Mouse (Mus musculus) kidney, embryonic 16.5 days (tissue): Measurements from ENCODE around the gene Ces1e. TPM values are rescaled to one million over a fixed set of nuclear protein-coding genes. Genes with fewer than 3 reads are reported as not detected.
"Not testable (repeated sequence)": the region's sequence is repeated elsewhere in the genome, so short reads cannot be mapped to it uniquely, and the experiment has no call there.

ENCODE experiments used
- ATAC-seq: fragments of 200-750 bp; cut with Nextera tagmentation; 2 replicates; pipeline ENCODE4 v1.8.0; 2017; ENCODE audit warnings: moderate TSS enrichment; ENCODE audit not compliant: low FRiP score, low TSS enrichment
- H3K27ac ChIP-seq: fragments of 300-500 bp; sonication (generic); 2 replicates; pipeline ENCODE4 v1.5.1; 2014; ENCODE audit warnings: low read length
- H3K27me3 ChIP-seq: fragments of 300-500 bp; sonication (generic); 2 replicates; pipeline ENCODE4 v1.6.1; 2014; ENCODE audit warnings: low read length, control low read depth, mixed read lengths; ENCODE audit not compliant: insufficient read depth
- H3K36me3 ChIP-seq: fragments of 300-500 bp; sonication (generic); 2 replicates; pipeline ENCODE4 v1.6.1; 2014; ENCODE audit warnings: low read length, control low read depth, mixed read lengths; ENCODE audit not compliant: insufficient read depth
- H3K4me1 ChIP-seq: fragments of 300-500 bp; sonication (generic); 2 replicates; pipeline ENCODE4 v1.6.1; 2014; ENCODE audit warnings: low read length, control low read depth, mixed read lengths; ENCODE audit not compliant: insufficient read depth
- H3K4me2 ChIP-seq: fragments of 300-500 bp; sonication (generic); replicated peaks from 2 replicates; pipeline ENCODE4 v1.6.1; 2014; ENCODE audit warnings: low read depth, low read length
- H3K4me3 ChIP-seq: fragments of 300-500 bp; sonication (generic); 2 replicates; pipeline ENCODE4 v1.5.1; 2014; ENCODE audit warnings: mild to moderate bottlenecking, low read length
- H3K9ac ChIP-seq: fragments of 300-500 bp; sonication (generic); replicated peaks from 2 replicates; pipeline ENCODE4 v1.6.1; 2014; ENCODE audit warnings: low read length
- H3K9me3 ChIP-seq: fragments of 300-500 bp; sonication (generic); 2 replicates; pipeline ENCODE4 v1.6.1; 2016; ENCODE audit warnings: low read length, control low read depth
- WGBS: fragments of 180-500 bp; shearing (Covaris S2); extraction: QIAGEN DNeasy Blood & Tissue Kit; methylation state at CpG from one replicate; pipeline ENCODE4 v1.1.7; 2014; 5-methylcytosine and 5-hydroxymethylcytosine counted together
- polyA plus RNA-seq: library from polyadenylated mRNA; unstranded; fragments of >200 nt; fragmentation: Nextera tagmentation; extraction: Ambion mirVana; gene quantifications from 2 replicates; pipeline ENCODE4 v1.2.1, GENCODE M21; 2015

Ces1e gene
- polyA plus RNA-seq, 1 experiment from 2014 or later, result 0.51 TPM

GRCm38 (mm10) chr8:93234706-93235105 lies 5.3 kb upstream of the Ces1e start:
- H3K9me3 ChIP-seq, result no peaks in the 10 kb centered on the region
- no peak overlapping the region for H3K27ac ChIP-seq
- no peaks in the 10 kb centered on the region for H3K4me1 ChIP-seq
- no peak for ATAC-seq
- no peak overlapping the region for H3K9ac ChIP-seq
- no peak overlapping the region for H3K4me2 ChIP-seq
- H3K27me3 ChIP-seq, result no peaks in the 10 kb centered on the region
- no peak overlapping the region for H3K4me3 ChIP-seq
- WGBS, result 97% methylated on average over 1 of the region's 1 CpGs
- no peaks in the 10 kb centered on the region for H3K36me3 ChIP-seq

DNA sequence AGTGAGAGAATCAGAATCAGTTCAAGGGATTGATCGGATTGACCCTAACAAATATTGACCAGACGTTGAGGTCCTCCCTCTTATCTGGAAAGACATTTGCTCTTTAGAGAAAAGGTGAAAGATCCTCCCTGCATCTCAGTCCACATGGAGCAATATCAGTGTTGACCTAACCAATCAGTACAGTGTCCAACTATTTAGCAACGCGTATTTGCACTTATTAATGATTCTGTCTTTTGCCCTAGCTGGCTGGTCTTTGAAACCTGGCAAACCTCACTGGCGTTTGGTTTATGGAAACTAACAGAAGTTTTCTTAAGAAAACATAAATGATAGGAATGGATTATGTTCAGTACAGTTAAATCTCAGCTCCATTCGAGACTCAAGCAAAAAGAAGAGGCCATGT lies 4.6 kb upstream of the Ces1e start:
- H3K27me3 ChIP-seq, result no peaks in the 10 kb centered on the region
- H3K27ac ChIP-seq, result no peak overlapping the region
- H3K4me1 ChIP-seq, result no peaks in the 10 kb centered on the region
- H3K9ac ChIP-seq, result no peak overlapping the region
- no peaks in the 10 kb centered on the region for H3K9me3 ChIP-seq
- no peak for ATAC-seq
- WGBS, result 90% methylated on average over 6 of the region's 6 CpGs
- no peaks in the 10 kb centered on the region for H3K36me3 ChIP-seq
- H3K4me2 ChIP-seq, result no peak overlapping the region
- no peak overlapping the region for H3K4me3 ChIP-seq

DNA sequence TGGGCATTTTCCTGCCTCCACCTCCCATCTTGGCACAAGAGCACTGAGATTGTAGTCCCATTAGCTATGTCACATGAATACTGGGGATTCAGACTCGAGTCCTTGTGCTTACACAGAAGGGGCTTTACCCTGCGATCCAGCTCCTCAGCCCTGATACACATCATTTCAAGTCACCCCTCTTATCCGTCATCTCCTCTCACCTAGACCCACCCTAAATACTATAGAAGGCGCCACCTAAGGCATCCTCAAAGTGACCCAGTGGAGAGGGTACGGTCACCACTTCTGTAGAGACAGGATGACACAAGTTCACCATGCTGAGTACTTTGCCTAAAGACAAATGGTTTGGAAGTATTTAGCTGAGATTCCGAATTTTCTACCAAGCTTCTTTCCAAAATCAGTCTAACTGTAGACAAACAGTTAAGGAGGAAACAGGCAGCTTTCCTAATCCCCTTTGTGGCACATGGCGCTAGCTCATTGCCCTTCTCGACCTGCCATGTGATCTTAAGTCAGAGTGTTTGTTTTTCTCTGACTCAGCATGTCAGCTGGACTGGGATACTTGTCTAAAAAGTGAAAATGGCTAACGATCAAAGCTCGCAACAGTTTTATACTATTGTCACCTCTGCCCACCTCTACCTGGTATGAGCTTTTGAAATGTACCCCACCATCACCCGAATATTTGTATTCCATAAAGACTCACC lies 597 bp downstream of the Ces1e start:
- ATAC-seq, result no peak
- H3K4me3 ChIP-seq, result no peak overlapping the region
- no peaks in the 10 kb centered on the region for H3K36me3 ChIP-seq
- no peaks in the 10 kb centered on the region for H3K27me3 ChIP-seq
- H3K4me1 ChIP-seq, result no peaks in the 10 kb centered on the region
- no peak overlapping the region for H3K27ac ChIP-seq
- H3K4me2 ChIP-seq, result no peak overlapping the region
- WGBS, result 60% methylated on average over 11 of the region's 11 CpGs
- no peak overlapping the region for H3K9ac ChIP-seq
- H3K9me3 ChIP-seq, result no peaks in the 10 kb centered on the region

DNA sequence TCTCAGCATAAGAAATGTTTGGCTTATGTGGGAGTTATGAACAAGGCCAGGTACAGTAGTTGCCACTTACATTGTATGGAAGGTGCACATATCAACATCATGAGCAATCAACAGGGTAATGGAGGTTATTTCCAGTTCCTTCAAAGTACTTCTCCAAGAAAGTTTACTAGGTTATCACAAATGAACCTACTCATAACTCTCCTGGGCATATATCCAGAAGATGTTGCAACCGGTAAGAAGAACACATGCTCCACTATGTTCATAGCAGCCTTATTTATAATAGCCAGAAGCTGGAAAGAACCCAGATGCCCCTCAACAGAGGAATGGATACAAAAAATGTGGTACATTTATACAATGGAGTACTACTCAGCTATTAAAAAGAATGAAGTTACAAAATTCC lies 2.9 kb downstream of the Ces1e start:
- not testable (repeated sequence) for ATAC-seq, H3K9me3 ChIP-seq, H3K4me2 ChIP-seq

GRCm38 (mm10) chr8:93221896-93222295 lies 7.5 kb downstream of the Ces1e start:
- no peaks in the 10 kb centered on the region for H3K27me3 ChIP-seq
- no peak overlapping the region for H3K27ac ChIP-seq
- H3K4me3 ChIP-seq, result no peak overlapping the region
- no peaks in the 10 kb centered on the region for H3K36me3 ChIP-seq
- H3K4me1 ChIP-seq, result no peaks in the 10 kb centered on the region
- no peak overlapping the region for H3K4me2 ChIP-seq
- 79% methylated on average over 3 of the region's 3 CpGs for WGBS
- H3K9ac ChIP-seq, result no peak overlapping the region
- no peak for ATAC-seq
- no peaks in the 10 kb centered on the region for H3K9me3 ChIP-seq

More for the DNA sequence above, 2.9 kb downstream of the Ces1e start:
- not testable (repeated sequence) for H3K4me3 ChIP-seq, H3K4me1 ChIP-seq, H3K9ac ChIP-seq, H3K36me3 ChIP-seq, H3K27me3 ChIP-seq, H3K27ac ChIP-seq
- 90% methylated on average over 1 of the region's 1 CpGs for WGBS

DNA sequence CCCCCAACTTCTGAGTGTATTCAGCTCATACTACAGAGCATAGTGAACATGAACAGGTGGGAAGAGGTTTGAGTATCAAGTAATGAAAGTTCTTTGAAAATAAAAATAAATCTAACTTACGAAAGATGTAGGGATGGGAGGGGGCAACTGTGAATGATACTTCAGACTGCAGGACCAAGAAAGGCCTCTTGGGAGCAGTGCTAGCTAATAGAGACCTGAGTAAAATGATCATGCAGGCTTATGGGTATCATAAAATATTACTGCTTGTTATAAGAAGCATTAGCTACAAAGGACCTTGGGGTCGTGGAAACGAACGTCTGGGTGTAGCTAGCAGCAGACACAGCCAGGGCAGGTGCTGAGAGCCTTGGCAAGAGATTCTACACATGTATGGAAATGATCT lies 11.6 kb downstream of the Ces1e start:
- 62% methylated on average over 4 of the region's 4 CpGs for WGBS
- H3K27me3 ChIP-seq, result no peaks in the 10 kb centered on the region
- H3K27ac ChIP-seq, result no peak overlapping the region
- H3K4me1 ChIP-seq, result no peaks in the 10 kb centered on the region
- no peak overlapping the region for H3K4me2 ChIP-seq
- no peak overlapping the region for H3K4me3 ChIP-seq
- no peak overlapping the region for H3K9ac ChIP-seq
- no peak for ATAC-seq
- no peaks in the 10 kb centered on the region for H3K36me3 ChIP-seq
- H3K9me3 ChIP-seq, result no peaks in the 10 kb centered on the region

DNA sequence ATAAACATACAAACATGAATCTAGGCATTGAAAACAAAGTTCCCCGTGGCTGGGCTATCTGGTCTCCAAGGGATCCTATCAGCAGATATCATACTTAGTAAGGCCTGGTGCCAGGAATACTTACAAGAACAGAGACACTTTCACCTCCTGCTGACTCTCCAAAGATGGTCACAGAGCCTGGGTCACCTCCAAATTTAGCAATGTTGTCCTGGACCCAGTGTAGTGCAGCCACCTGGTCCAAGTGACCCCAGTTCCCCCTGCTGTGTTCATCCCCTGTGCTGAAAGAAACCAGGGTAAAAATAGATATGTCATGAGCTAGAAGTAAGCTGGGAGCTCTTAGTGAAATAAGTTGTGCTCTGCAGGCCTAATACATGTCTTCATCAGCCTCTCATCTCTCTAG lies 12.0 kb downstream of the Ces1e start:
- no peaks in the 10 kb centered on the region for H3K27me3 ChIP-seq
- no peak overlapping the region for H3K27ac ChIP-seq
- no peak overlapping the region for H3K4me2 ChIP-seq
- 50% methylated on average over 1 of the region's 1 CpGs for WGBS
- H3K4me1 ChIP-seq, result no peaks in the 10 kb centered on the region
- H3K9me3 ChIP-seq, result no peaks in the 10 kb centered on the region
- no peak overlapping the region for H3K4me3 ChIP-seq
- no peak overlapping the region for H3K9ac ChIP-seq
- no peak for ATAC-seq
- H3K36me3 ChIP-seq, result no peaks in the 10 kb centered on the region

DNA sequence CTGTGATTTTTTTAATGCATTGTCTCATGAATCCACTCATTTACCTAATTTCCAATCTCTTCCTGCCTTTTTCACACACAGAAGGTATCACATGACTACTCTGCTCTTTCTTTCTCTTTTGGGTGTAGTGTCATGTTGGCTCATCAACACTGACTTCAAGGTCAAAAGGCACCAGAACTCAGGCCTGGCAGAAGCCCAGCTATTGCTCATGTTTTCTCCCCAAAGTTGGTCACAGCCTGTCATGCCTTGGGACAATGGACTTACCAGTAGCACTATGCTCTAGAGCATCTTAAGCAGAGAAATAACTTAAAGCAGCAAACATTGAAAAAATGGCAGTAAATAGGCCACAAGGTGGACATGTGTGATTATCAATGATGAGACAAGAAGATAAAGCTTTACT lies 18.3 kb downstream of the Ces1e start:
- H3K4me2 ChIP-seq, result no peak overlapping the region
- no peaks in the 10 kb centered on the region for H3K9me3 ChIP-seq
- H3K4me1 ChIP-seq, result no peaks in the 10 kb centered on the region
- H3K36me3 ChIP-seq, result no peaks in the 10 kb centered on the region
- ATAC-seq, result no peak
- H3K27ac ChIP-seq, result no peak overlapping the region
- H3K4me3 ChIP-seq, result no peak overlapping the region
- no peaks in the 10 kb centered on the region for H3K27me3 ChIP-seq
- no peak overlapping the region for H3K9ac ChIP-seq

DNA sequence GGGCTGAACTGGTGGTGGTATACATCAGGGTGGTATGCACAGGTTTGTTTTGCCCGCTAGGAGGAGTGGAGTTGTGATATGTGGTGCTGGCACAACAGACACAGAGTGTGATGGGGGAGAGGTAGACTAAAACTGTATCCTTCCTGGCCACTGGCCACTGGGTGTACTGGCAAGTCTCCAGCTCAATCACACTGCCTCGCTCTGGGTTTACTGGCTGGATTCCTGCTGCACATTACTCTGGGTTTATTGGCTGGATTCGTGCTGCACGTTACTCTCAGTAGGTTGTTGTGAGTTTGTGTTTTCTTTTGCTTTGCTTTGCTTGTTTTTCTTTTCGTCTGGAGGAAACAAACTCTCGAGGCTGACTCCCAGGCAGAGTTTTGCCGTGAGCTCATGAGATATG lies 30.3 kb downstream of the Ces1e start:
- not testable (repeated sequence) for H3K9ac ChIP-seq, H3K27ac ChIP-seq, H3K4me1 ChIP-seq, H3K4me2 ChIP-seq, H3K9me3 ChIP-seq, H3K27me3 ChIP-seq, ATAC-seq, H3K36me3 ChIP-seq, H3K4me3 ChIP-seq
- WGBS, result 54% methylated on average over 7 of the region's 7 CpGs

GRCm38 (mm10) chr8:93197685-93198525 lies 31.5 kb downstream of the Ces1e start, which contains the start of gene Ces1d:
Ces1d (minus strand) TSS chr8:93197838.
- H3K9ac ChIP-seq, result no peak within 1 kb of the TSS
- H3K27ac ChIP-seq, result no peak within 1 kb of the TSS
- no peak within 1 kb of the TSS for H3K4me3 ChIP-seq
- WGBS, result 71% methylated on average over 8 of the region's 8 CpGs
- no peaks in the 10 kb centered on the region for H3K4me1 ChIP-seq
- ATAC-seq, result no peak
- H3K36me3 ChIP-seq, result no peaks in the 10 kb centered on the region
- H3K4me2 ChIP-seq, result no peak within 1 kb of the TSS
- no peaks in the 10 kb centered on the region for H3K27me3 ChIP-seq
- no peaks in the 10 kb centered on the region for H3K9me3 ChIP-seq
